Mouse (Mus musculus): ENCODE results near the gene Gm9767. TPM values are rescaled to one million over a fixed set of nuclear protein-coding genes. Genes with fewer than 3 reads are reported as not detected.

The Gm9767 gene
- polyA plus RNA-seq, 1 experiment from 2014 or later = not detected

DNA sequence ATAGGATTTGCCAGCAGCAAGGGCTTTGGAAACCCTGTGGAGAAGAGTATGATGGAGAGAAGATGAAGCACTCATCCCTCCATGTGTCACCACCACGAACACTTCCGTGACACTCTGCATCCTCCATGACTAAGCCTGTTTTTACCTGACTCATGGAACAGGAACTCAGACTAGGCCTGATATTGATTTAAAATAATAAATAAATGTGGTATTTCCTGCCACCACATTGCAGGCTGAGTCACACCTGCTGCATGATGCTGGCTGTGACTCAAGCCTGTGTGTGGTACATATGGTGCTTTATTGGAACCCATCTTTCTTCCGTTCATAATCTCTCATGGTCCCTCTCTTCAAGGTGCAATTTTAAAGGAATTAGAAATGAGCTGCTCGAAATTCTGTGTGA lies 36.4 kb downstream of the Gm9767 start:
- H3K27ac ChIP-seq = no peak overlapping the region
- no peaks in the 10 kb centered on the region for H3K4me1 ChIP-seq
- no peak overlapping the region for H3K4me2 ChIP-seq
- H3K27me3 ChIP-seq = no peaks in the 10 kb centered on the region
- no peak overlapping the region for H3K9ac ChIP-seq
- 79% methylated on average over 4 of the region's 4 CpGs for WGBS
- H3K4me3 ChIP-seq (replicated peaks) = no peak overlapping the region
- H3K9me3 ChIP-seq (replicated peaks) = no peaks in the 10 kb centered on the region
- ATAC-seq (replicated peaks; ENCODE audit: low FRiP score) = no peak
- H3K36me3 ChIP-seq = no peaks in the 10 kb centered on the region

DNA sequence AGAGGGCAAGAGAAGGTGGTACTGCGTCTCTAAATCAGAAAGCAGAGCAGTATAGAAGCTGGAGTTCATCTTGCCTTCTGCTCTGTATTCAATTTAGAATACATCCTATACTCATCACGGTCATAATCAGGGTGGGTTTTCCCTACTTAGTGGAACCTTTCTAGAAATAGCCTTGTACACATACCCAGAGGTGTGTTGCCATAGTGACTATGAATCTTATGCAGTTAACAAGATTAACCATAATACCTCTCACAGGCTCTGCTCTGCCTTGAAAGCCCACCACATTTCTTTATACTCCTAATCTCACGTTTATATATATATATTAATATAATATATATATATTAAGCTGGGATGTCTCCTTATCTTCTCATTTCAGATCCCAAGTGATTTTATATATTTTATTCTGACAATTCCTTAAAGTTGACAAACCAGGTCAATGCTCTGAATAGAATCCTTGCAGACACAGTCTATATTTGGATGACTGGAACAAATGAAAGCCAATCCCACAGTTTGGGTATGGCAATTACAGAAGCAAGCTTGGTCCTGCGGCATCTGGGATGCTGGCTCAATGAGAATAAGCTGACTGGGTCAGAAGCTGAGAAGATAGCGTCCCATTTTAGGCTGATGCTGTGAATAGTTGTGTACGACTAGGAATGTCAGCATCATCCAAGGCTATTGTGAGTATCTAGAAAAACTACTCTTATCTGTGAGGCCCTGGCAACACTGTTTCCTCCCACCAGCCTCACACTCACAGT lies 41.2 kb downstream of the Gm9767 start:
- Histone ChIP-seq H3K9me3 (replicated peaks) (no peaks in the 10 kb centered on the region), H3K4me2 (no peak overlapping the region), H3K27ac (no peak overlapping the region), H3K4me3 (replicated peaks) (no peak overlapping the region), H3K36me3 (no peaks in the 10 kb centered on the region), H3K27me3 (no peaks in the 10 kb centered on the region), H3K4me1 (no peaks in the 10 kb centered on the region), H3K9ac (no peak overlapping the region)
- WGBS = 89% methylated on average over 6 of the region's 6 CpGs
- no peak for ATAC-seq (replicated peaks; ENCODE audit: low FRiP score)

DNA sequence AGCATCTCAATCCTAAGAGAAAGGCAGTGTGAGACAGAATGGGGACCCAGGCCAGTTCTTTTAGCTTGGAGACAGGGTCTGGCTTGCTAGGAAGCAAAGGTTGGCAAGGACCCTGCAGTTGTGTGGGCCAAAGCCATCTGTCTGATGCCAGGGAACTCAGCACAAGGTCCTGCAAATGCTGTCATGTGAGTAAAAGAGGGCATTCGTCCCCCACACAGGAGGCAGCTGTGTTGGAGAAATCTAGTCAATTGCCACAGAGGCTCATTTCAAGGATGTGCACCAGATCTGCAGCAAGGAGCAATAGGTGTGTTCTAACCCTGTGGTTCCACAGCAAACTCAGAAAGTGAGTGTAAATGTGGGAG lies 41.7 kb downstream of the Gm9767 start:
- Histone ChIP-seq H3K9ac (no peak overlapping the region), H3K4me2 (no peak overlapping the region), H3K27me3 (no peaks in the 10 kb centered on the region), H3K4me1 (no peaks in the 10 kb centered on the region), H3K36me3 (no peaks in the 10 kb centered on the region), H3K4me3 (replicated peaks) (no peak overlapping the region), H3K27ac (no peak overlapping the region), H3K9me3 (replicated peaks) (no peaks in the 10 kb centered on the region)
- 62% methylated on average over 1 of the region's 1 CpGs for WGBS
- no peak for ATAC-seq (replicated peaks; ENCODE audit: low FRiP score)

Other genes with a start within 250 kb of the Gm9767 start
- gene Tmem200a, start 797 bp downstream of the Gm9767 start, polyA plus RNA-seq (2015; fragmentation: Nextera tagmentation; extraction: Ambion mirVana) = 3.3 and 5.0 TPM in 2 replicates
- gene Samd3, start 151.5 kb downstream of the Gm9767 start, polyA plus RNA-seq (2015; fragmentation: Nextera tagmentation; extraction: Ambion mirVana) = not detected in 2 replicates

Data from kidney, embryonic 15.5 days (tissue).